Mouse (Mus musculus): ENCODE data around the gene Rbm25.

- TF ChIP-seq CTCF (IDR thresholded peaks at IDR 0.05; ENCODE audit: low read depth, low read length) (no peak), POLR2A (IDR thresholded peaks at IDR 0.05; ENCODE audit: borderline replicate concordance, low read depth, low read length) (no peak)
Observed at GRCm38 (mm10) chr12:83617261-83617660, 13.8 kb upstream of the Rbm25 start.

Data from bone marrow macrophage, adult 2 months (primary cell).